Mouse (Mus musculus) adrenal gland, postnatal 0 days (tissue): Measurements from ENCODE around the gene Gm21876. TPM values are rescaled to one million over a fixed set of nuclear protein-coding genes. Genes with fewer than 3 reads are reported as not detected.

Source experiments
- polyA plus RNA-seq: library from polyadenylated mRNA; unstranded; fragments of >200 nt; fragmentation: Nextera tagmentation; extraction: Ambion mirVana; gene quantifications from 2 replicates; pipeline ENCODE4 v1.2.1, GENCODE M21; 2015

Gm21876 gene
- polyA plus RNA-seq: not detected in 2 replicates

GRCm38 (mm10) chrX:21175553-21175952, at the start of gene Gm21876:
Gm21876 (minus strand) TSS chrX:21175653.

Other genes starting within 250 kb of the Gm21876 start
- gene Cfp, start 244.1 kb downstream of the Gm21876 start, polyA plus RNA-seq: 18.0 and 19.7 TPM in 2 replicates
- gene Elk1, start 225.0 kb downstream of the Gm21876 start, polyA plus RNA-seq: 8.5 and 9.2 TPM in 2 replicates
- 92.3 and 95.6 TPM in 2 replicates for gene Uxt, start 213.6 kb downstream of the Gm21876 start, polyA plus RNA-seq
- gene Zfp182, start 113.3 kb downstream of the Gm21876 start, polyA plus RNA-seq: 6.3 and 6.4 TPM in 2 replicates
- gene Spaca5, start 107.2 kb downstream of the Gm21876 start, polyA plus RNA-seq: not detected in 2 replicates
- gene Zfp300, start 86.1 kb downstream of the Gm21876 start, polyA plus RNA-seq: 1.8 and 3.3 TPM in 2 replicates
- gene Ssxa1, start 59.8 kb downstream of the Gm21876 start, polyA plus RNA-seq: not detected in 2 replicates